Mouse (Mus musculus) intestine, embryonic 16.5 days (tissue): ENCODE results near the gene Sys1. TPM values are rescaled to one million over a fixed set of nuclear protein-coding genes. Genes with fewer than 3 reads are reported as not detected.

Experiments used
- ATAC-seq: fragments of 200-750 bp; cut with Nextera tagmentation; 2 replicates; pipeline ENCODE4 v1.8.0; 2017; ENCODE audit warnings: moderate TSS enrichment, moderate library complexity
- H3K27ac ChIP-seq: fragments of 300-500 bp; sonication (generic); 2 replicates; pipeline ENCODE4 v1.5.1; 2014; ENCODE audit warnings: mild to moderate bottlenecking, low read length
- H3K27me3 ChIP-seq: fragments of 300-500 bp; sonication (generic); replicated peaks from 2 replicates; pipeline ENCODE4 v1.6.1; 2014; ENCODE audit warnings: low read length, control low read depth, mixed read lengths; ENCODE audit not compliant: control insufficient read depth, insufficient read depth
- H3K36me3 ChIP-seq: fragments of 300-500 bp; sonication (generic); 2 replicates; pipeline ENCODE4 v1.6.1; 2014; ENCODE audit warnings: low read length, control low read depth; ENCODE audit not compliant: control insufficient read depth, insufficient read depth
- H3K4me1 ChIP-seq: fragments of 300-500 bp; sonication (generic); 2 replicates; pipeline ENCODE4 v1.6.1; 2014; ENCODE audit warnings: low read length, control low read depth, mixed read lengths; ENCODE audit not compliant: control insufficient read depth, insufficient read depth
- H3K4me2 ChIP-seq: fragments of 300-500 bp; sonication (generic); 2 replicates; pipeline ENCODE4 v1.6.1; 2014; ENCODE audit warnings: low read depth, low read length, control low read depth
- H3K4me3 ChIP-seq: fragments of 300-500 bp; sonication (generic); 2 replicates; pipeline ENCODE4 v1.5.1; 2014; ENCODE audit warnings: mild to moderate bottlenecking, low read length
- H3K9ac ChIP-seq: fragments of 300-500 bp; sonication (generic); 2 replicates; pipeline ENCODE4 v1.6.1; 2014; ENCODE audit warnings: low read depth, low read length
- H3K9me3 ChIP-seq: fragments of 300-500 bp; sonication (generic); 2 replicates; pipeline ENCODE4 v1.6.1; 2016; ENCODE audit warnings: low read length, control low read depth; ENCODE audit not compliant: control insufficient read depth
- WGBS: fragments of 180-500 bp; shearing (Covaris S2); extraction: QIAGEN DNeasy Blood & Tissue Kit; methylation state at CpG from one replicate; pipeline ENCODE4 v1.1.7; 2014; 5-methylcytosine and 5-hydroxymethylcytosine counted together
- polyA plus RNA-seq: library from polyadenylated mRNA; unstranded; fragments of >200 nt; fragmentation: Nextera tagmentation; extraction: Ambion mirVana; gene quantifications from 2 replicates; pipeline ENCODE4 v1.2.1, GENCODE M21; 2015

The Sys1 gene
- polyA plus RNA-seq, 1 experiment from 2014 or later: 56.4 TPM

- WGBS: 84% methylated on average over 6 of the region's 6 CpGs
- ATAC-seq: no peak
- no peak within 1 kb of the TSS for H3K4me2 ChIP-seq
- no peaks in the 10 kb centered on the region for H3K9me3 ChIP-seq
- H3K27me3 ChIP-seq: no peaks in the 10 kb centered on the region
- no peak within 1 kb of the TSS for H3K9ac ChIP-seq
- no peak within 1 kb of the TSS for H3K27ac ChIP-seq
- H3K4me3 ChIP-seq: no peak within 1 kb of the TSS
- H3K36me3 ChIP-seq: no peaks in the 10 kb centered on the region
- H3K4me1 ChIP-seq: no peaks in the 10 kb centered on the region
Observed at GRCm38 (mm10) chr2:164473624-164474023, 16.9 kb downstream of the Sys1 start, which contains the start of gene Trp53tg5. Gene Trp53tg5, minus strand, starts transcription at chr2:164473724.

- Histone ChIP-seq H3K9ac (peak within 1 kb of the TSS; percentile 83), H3K4me2 (peak within 1 kb of the TSS; percentile 99), H3K4me3 (peak within 1 kb of the TSS; percentile 88), H3K27me3 (no peaks in the 10 kb centered on the region), H3K36me3 (no peaks in the 10 kb centered on the region), H3K9me3 (no peaks in the 10 kb centered on the region), H3K4me1 (peaks cover 11% of the 10 kb centered on the region), H3K27ac (peak within 1 kb of the TSS; percentile 6; the same call in 1 of the 2 replicates)
- ATAC-seq: peak; percentile 70
- WGBS: 4% methylated on average over 26 of the region's 26 CpGs
Observed at GRCm38 (mm10) chr2:164485681-164486257, 29.0 kb downstream of the Sys1 start, which contains the start of gene Dbndd2. Gene Dbndd2, plus strand, starts transcription at chr2:164486106.

- Histone ChIP-seq H3K4me3 (peak overlapping the region; percentile 88), H3K27me3 (no peaks in the 10 kb centered on the region), H3K27ac (peak overlapping the region; percentile 6; the same call in 1 of the 2 replicates), H3K4me1 (peaks cover 11% of the 10 kb centered on the region), H3K36me3 (no peaks in the 10 kb centered on the region), H3K9ac (peak overlapping the region; percentile 83), H3K4me2 (peak overlapping the region; percentile 99), H3K9me3 (no peaks in the 10 kb centered on the region)
- under 1% methylated on average over 67 of the region's 90 CpGs for WGBS
- peak; percentile 84 for ATAC-seq
Observed at GRCm38 (mm10) chr2:164486258-164487114, 29.7 kb downstream of the Sys1 start.

- no peaks in the 10 kb centered on the region for H3K36me3 ChIP-seq
Observed at GRCm38 (mm10) chr2:164487115-164487527, 30.4 kb downstream of the Sys1 start.

GRCm38 (mm10) chr2:164487812-164488211 is 31.0 kb downstream of the Sys1 start:
- no peak overlapping the region for H3K4me3 ChIP-seq
- peaks cover 11% of the 10 kb centered on the region for H3K4me1 ChIP-seq
- H3K9ac ChIP-seq: no peak overlapping the region
- H3K9me3 ChIP-seq: no peaks in the 10 kb centered on the region
- H3K27ac ChIP-seq: no peak overlapping the region
- no peaks in the 10 kb centered on the region for H3K27me3 ChIP-seq
- H3K4me2 ChIP-seq: no peak overlapping the region; the same call in 1 of the 2 replicates
- WGBS: 73% methylated on average over 9 of the region's 9 CpGs
- ATAC-seq: no peak
- no peaks in the 10 kb centered on the region for H3K36me3 ChIP-seq

More at GRCm38 (mm10) chr2:164487115-164487527, 30.4 kb downstream of the Sys1 start:
- 8% methylated on average over 11 of the region's 11 CpGs for WGBS
- H3K9me3 ChIP-seq: no peaks in the 10 kb centered on the region
- no peaks in the 10 kb centered on the region for H3K27me3 ChIP-seq
- H3K27ac ChIP-seq: no peak overlapping the region
- H3K4me1 ChIP-seq: peaks cover 11% of the 10 kb centered on the region
- peak overlapping the region; percentile 88 for H3K4me3 ChIP-seq
- ATAC-seq: peak; percentile 34
- H3K4me2 ChIP-seq: peak overlapping the region; percentile 99
- H3K9ac ChIP-seq: peak overlapping the region; percentile 83

- Histone ChIP-seq H3K4me1 (peaks cover 5% of the 10 kb centered on the region), H3K4me3 (no peak overlapping the region), H3K4me2 (no peak overlapping the region), H3K9me3 (no peaks in the 10 kb centered on the region), H3K27me3 (no peaks in the 10 kb centered on the region), H3K9ac (no peak overlapping the region), H3K36me3 (no peaks in the 10 kb centered on the region), H3K27ac (no peak overlapping the region)
- ATAC-seq: no peak
- WGBS: 47% methylated on average over 2 of the region's 2 CpGs
Observed at GRCm38 (mm10) chr2:164494126-164494525, 37.4 kb downstream of the Sys1 start.

GRCm38 (mm10) chr2:164496331-164496730 is 39.6 kb downstream of the Sys1 start:
- Histone ChIP-seq H3K9ac (no peak overlapping the region), H3K27me3 (no peaks in the 10 kb centered on the region), H3K4me2 (no peak overlapping the region; the same call in 1 of the 2 replicates), H3K4me3 (no peak overlapping the region), H3K36me3 (peaks cover 7% of the 10 kb centered on the region), H3K9me3 (no peaks in the 10 kb centered on the region), H3K27ac (no peak overlapping the region), H3K4me1 (peaks cover 5% of the 10 kb centered on the region)
- no peak for ATAC-seq
- WGBS: 59% methylated on average over 1 of the region's 1 CpGs

GRCm38 (mm10) chr2:164496847-164497690 is 40.3 kb downstream of the Sys1 start, which contains the start of gene Pigt:
Gene Pigt, plus strand, starts transcription at chr2:164497520.
- Histone ChIP-seq H3K27ac (peak within 1 kb of the TSS; percentile 70), H3K4me1 (peaks cover 5% of the 10 kb centered on the region), H3K9ac (peak within 1 kb of the TSS; percentile 87), H3K4me2 (peak within 1 kb of the TSS; percentile 95), H3K36me3 (peaks cover 12% of the 10 kb centered on the region), H3K9me3 (no peaks in the 10 kb centered on the region), H3K4me3 (peak within 1 kb of the TSS; percentile 94), H3K27me3 (no peaks in the 10 kb centered on the region)
- WGBS: 4% methylated on average over 43 of the region's 43 CpGs
- peak; percentile 97 for ATAC-seq
